Mouse (Mus musculus): ENCODE results near the gene Mettl24.

DNA sequence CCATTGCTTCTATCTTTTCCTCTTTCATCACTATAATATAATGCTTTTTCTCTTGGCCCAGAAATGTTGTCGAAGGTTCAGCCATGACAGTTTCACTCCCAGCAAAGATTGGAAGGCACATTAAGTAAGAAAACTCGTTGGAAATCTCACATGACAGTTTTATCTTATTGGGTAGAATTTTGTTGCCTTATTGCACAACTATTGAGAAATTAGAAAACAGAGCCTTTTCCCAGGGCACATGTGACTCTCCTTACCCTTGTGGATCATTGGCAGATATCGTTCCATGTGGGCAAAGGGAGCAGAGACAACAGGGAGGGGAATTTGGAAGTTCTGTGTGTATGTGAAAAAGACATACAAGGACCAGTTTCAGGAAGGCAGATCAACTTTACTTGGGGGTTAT is 107.3 kb downstream of the Mettl24 start:
- TF ChIP-seq CTCF (IDR thresholded peaks at IDR 0.05; ENCODE audit: borderline replicate concordance, insufficient read depth, low read depth, low read length) (no peak), POLR2A (IDR thresholded peaks at IDR 0.05; ENCODE audit: borderline replicate concordance, insufficient read depth, low read length) (no peak)

Measured in cerebellum, adult 2 months (tissue).